Mouse (Mus musculus) small intestine, adult 2 months (tissue): ENCODE measurements around the gene Add2. TPM values are rescaled to one million over a fixed set of nuclear protein-coding genes. Genes with fewer than 3 reads are reported as not detected.
A peak's percentile ranks its signal among the peaks of the same experiment; 100 is the strongest.

Source experiments
- H3K27ac ChIP-seq: fragments of 200-500 bp; 2 replicates; pipeline ENCODE4 v1.5.1; 2012; ENCODE audit warnings: low read depth, low read length, control low read depth, inconsistent platforms; ENCODE audit not compliant: insufficient read depth
- H3K27me3 ChIP-seq: fragments of 200-500 bp; 2 replicates; pipeline ENCODE4 v1.6.1; 2012; ENCODE audit warnings: mild to moderate bottlenecking, moderate library complexity, low read length, inconsistent platforms; ENCODE audit not compliant: control insufficient read depth, insufficient read depth
- H3K36me3 ChIP-seq: fragments of 200-500 bp; 2 replicates; pipeline ENCODE4 v1.6.1; 2012; ENCODE audit warnings: mild to moderate bottlenecking, low read length, control low read depth, inconsistent platforms; ENCODE audit not compliant: control insufficient read depth, insufficient read depth
- H3K4me1 ChIP-seq: fragments of 200-500 bp; 2 replicates; pipeline ENCODE4 v1.6.1; 2012; ENCODE audit warnings: low read length, inconsistent platforms, mixed read lengths; ENCODE audit not compliant: control insufficient read depth, insufficient read depth, insufficient read length
- H3K4me3 ChIP-seq: fragments of 200-500 bp; 2 replicates; pipeline ENCODE4 v1.5.1; 2012; ENCODE audit warnings: low read depth, mild to moderate bottlenecking, control low read depth, inconsistent platforms, low read length, moderate library complexity
- CTCF ChIP-seq: fragments of 200-500 bp; IDR thresholded peaks from 2 replicates; pipeline ENCODE4 v1.5.1; 2012; ENCODE audit warnings: low read depth, mild to moderate bottlenecking, control low read depth, inconsistent platforms, low read length, moderate library complexity, mixed read lengths; ENCODE audit not compliant: insufficient replicate concordance, insufficient read length; ENCODE audit errors: extremely low read depth
- POLR2A ChIP-seq: fragments of 200-500 bp; IDR thresholded peaks from 2 replicates; pipeline ENCODE4 v1.6.1; 2012; ENCODE audit warnings: low read depth, mild to moderate bottlenecking, control low read depth, inconsistent platforms, low read length, moderate library complexity
- WGBS: fragments of 180-500 bp; shearing (Covaris S2); methylation state at CpG from one replicate; pipeline ENCODE4 v1.1.7; 2018; 5-methylcytosine and 5-hydroxymethylcytosine counted together
- polyA plus RNA-seq: library from polyadenylated mRNA; depleted of rRNA; stranded (reverse); fragments of >200 nt; gene quantifications from 2 replicates; pipeline ENCODE4 v1.2.3, GENCODE M21; 2012

Gene Add2
- polyA plus RNA-seq, 1 experiment, result 0.30 TPM

DNA sequence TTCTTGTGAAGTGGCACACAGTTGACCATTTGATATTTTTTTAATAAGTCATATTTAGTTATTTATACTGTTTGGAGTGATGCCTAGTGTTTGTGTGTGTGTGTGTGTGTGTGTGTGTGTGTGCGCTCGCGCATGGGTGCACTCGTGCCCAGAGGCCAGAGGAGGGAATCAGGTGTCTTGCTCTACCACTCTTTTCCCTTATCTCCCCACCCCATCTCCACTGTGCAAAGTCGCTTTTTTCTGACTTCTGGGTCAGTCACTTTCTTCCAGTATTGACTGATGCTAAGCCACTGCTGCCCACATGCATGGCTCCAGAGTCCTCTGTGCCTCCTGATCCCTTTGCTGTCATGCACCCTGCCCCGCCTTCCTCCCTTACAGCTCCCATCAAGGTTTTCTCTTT, 112.8 kb downstream of the Add2 start:
- no peak overlapping the region for H3K4me3 ChIP-seq
- TF ChIP-seq POLR2A, result no peak
- no peak for TF ChIP-seq CTCF
- WGBS, result 77% methylated on average over 6 of the region's 6 CpGs
- no peak overlapping the region for H3K27ac ChIP-seq
- no peaks in the 10 kb centered on the region for H3K36me3 ChIP-seq
- H3K4me1 ChIP-seq, result no peaks in the 10 kb centered on the region
- H3K27me3 ChIP-seq, result no peaks in the 10 kb centered on the region

DNA sequence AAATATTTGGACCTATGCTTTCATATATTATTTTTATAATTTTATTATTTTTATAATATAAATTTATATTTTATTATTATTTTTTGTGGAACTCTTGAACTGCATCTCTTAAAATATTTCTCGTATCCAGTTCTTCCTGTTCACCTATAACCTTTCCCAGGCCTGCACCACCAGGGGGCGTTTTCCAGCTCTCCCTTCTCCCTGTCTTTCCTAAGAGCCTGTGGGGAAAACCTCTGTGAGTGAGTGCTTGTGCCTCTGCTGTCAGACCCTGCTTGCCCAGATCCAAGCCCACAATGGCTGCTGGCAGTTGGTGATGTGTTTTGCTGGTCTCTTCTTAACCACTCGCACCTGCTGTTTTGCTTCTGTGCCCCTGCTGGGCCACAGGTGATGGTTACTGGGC, 113.3 kb downstream of the Add2 start:
- TF ChIP-seq CTCF (peak; percentile 77; the same call in 1 of the 2 replicates), POLR2A (no peak)
- no peak overlapping the region for H3K27ac ChIP-seq
- H3K4me1 ChIP-seq, result no peaks in the 10 kb centered on the region
- WGBS, result 13% methylated on average over 3 of the region's 3 CpGs
- H3K27me3 ChIP-seq, result no peaks in the 10 kb centered on the region
- H3K4me3 ChIP-seq, result no peak overlapping the region
- H3K36me3 ChIP-seq, result no peaks in the 10 kb centered on the region

DNA sequence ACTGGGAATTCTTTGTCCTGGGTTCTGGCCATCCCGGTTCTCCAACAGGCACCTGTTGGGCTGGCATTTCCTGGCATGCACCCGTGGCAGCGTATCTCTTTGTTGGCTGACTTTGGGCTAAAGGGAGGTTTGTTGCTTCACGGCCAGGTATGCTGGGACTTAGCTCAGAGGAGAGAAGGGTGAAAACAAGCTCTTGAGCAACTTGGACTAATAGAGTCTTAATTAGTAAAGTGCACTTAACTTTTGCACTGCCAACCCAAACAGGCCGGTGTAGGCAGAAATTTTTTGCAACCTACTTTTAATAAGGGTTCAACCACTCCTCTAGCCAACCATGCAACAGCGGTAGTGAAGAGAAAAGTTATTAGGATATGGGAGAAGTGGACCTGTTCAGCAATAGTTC, 116.5 kb downstream of the Add2 start:
- 93% methylated on average over 6 of the region's 6 CpGs for WGBS
- no peaks in the 10 kb centered on the region for H3K27me3 ChIP-seq
- H3K4me1 ChIP-seq, result no peaks in the 10 kb centered on the region
- TF ChIP-seq CTCF (no peak), POLR2A (no peak)
- no peak overlapping the region for H3K4me3 ChIP-seq
- H3K36me3 ChIP-seq, result no peaks in the 10 kb centered on the region
- no peak overlapping the region for H3K27ac ChIP-seq

DNA sequence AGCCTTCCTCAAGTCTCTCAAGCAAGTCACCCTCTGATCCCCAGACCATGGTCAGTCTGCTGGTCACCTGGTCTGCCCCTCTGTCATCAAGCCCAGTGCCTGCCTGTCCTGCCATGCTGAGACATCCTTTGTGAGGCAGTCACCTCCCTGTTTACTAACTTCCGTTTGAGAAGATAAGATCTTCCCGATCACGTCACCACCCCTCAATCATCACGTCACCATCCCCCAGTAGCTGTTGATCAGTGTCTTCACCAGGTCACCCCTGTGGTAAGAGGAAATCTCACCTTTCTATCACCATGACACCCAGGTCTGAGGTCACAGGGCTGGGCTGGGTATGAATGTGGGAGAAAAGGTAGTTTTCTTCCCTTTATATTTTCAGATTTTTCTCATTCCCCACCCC, 120.0 kb downstream of the Add2 start:
- no peak for TF ChIP-seq CTCF
- TF ChIP-seq POLR2A, result no peak
- Histone ChIP-seq H3K27me3 (no peaks in the 10 kb centered on the region), H3K4me1 (no peaks in the 10 kb centered on the region), H3K36me3 (no peaks in the 10 kb centered on the region), H3K4me3 (no peak overlapping the region), H3K27ac (no peak overlapping the region)
- WGBS, result 15% methylated on average over 4 of the region's 4 CpGs

DNA sequence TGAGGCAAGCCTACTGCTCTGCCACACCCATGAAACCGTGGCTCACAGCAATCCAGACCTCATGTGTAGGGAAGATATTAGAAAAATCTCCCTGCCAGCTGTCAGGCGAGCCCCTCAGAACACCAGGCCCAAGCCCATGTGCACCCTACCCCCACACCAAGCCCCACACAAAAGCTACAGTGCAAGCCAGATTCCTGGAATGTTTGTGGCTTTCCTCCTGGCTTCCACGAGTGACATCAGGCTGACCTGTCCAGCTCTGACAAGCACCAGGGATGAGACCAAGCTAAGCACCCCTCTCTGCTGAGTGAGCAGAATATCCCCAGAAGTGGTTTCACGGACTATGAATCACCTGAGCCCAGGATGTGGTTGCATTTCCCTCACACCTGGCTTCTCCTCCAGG, 120.5 kb downstream of the Add2 start:
- Histone ChIP-seq H3K36me3 (no peaks in the 10 kb centered on the region), H3K27me3 (no peaks in the 10 kb centered on the region), H3K4me1 (no peaks in the 10 kb centered on the region), H3K4me3 (no peak overlapping the region), H3K27ac (no peak overlapping the region)
- WGBS, result 40% methylated on average over 4 of the region's 4 CpGs
- no peak for TF ChIP-seq CTCF

DNA sequence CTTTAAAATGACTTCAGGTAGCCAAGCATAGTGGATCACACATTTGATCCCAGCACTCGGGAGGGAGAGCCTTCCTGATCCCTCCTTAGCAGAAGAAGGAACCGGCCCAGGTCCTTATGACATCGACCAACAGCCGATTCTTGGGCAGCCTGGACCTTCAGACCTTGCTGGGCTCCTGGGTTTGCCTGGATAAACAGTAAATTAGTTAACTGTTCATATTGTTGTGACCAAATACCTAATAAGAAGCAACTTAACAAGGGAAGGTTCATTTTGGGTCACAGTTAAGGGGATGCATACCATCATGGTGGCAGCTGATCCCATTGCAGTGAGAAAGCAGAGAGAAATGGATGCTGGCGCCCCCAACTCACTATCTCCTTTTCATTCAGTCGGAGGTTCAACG, 124.2 kb downstream of the Add2 start:
- Histone ChIP-seq H3K4me3 (no peak overlapping the region), H3K4me1 (peaks cover 6% of the 10 kb centered on the region; the same call in 1 of the 2 replicates), H3K27me3 (no peaks in the 10 kb centered on the region), H3K36me3 (no peaks in the 10 kb centered on the region), H3K27ac (no peak overlapping the region)
- no peak for TF ChIP-seq CTCF
- no peak for TF ChIP-seq POLR2A
- WGBS, result 90% methylated on average over 7 of the region's 7 CpGs

DNA sequence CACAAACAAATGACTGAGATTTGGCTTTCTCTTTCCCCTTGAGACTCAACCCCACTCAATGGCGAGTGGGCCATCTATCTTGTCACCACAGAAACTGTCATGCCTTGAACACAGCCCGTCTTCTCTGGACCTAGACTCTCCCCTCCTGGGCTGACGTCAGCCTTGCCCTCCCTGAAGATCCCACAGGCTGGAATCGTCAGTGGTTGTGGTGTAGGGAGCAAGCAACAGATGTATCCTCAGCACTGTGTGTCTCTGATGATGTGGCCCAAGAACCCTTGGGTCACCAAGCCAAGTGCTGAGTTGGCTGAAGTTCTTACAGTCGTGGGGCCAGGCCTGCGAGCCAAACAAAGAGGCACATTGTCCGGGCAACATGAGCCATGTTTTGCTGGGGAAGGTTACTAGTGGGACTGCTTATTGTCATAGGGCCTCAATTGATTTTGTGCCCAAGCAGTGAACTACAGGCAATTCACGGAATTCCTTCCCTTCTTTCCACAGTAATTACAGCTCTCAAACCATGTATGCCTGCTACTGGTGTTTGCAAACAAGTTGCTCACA, 125.0 kb downstream of the Add2 start:
- Histone ChIP-seq H3K27me3 (no peaks in the 10 kb centered on the region), H3K4me1 (peaks cover 6% of the 10 kb centered on the region; the same call in 1 of the 2 replicates), H3K27ac (no peak overlapping the region), H3K4me3 (no peak overlapping the region), H3K36me3 (no peaks in the 10 kb centered on the region)
- no peak for TF ChIP-seq CTCF
- TF ChIP-seq POLR2A, result no peak
- 66% methylated on average over 8 of the region's 8 CpGs for WGBS
